Comparison of ENCODE assay signal across 8 mouse cellular contexts in genomic region chr5:76843448-76843847, GRCm38 (mm10).
DNase-seq lines count a peak whose midpoint lies in the region; ATAC-seq and TF ChIP-seq lines count a peak whose summit lies in the region.

No protein-coding gene starts in this region.

- no peak overlapping the region for H3K4me2 ChIP-seq in kidney, embryonic 15.5 days
- H3K4me2 ChIP-seq in liver, embryonic 11.5 days = no peak overlapping the region

- no peak for TF ChIP-seq POLR2A in olfactory bulb, adult 2 months (IDR thresholded peaks at IDR 0.05; ENCODE audit: insufficient read depth, low read depth, low read length)

- peak; percentile 58 for TF ChIP-seq CTCF in olfactory bulb, adult 2 months (IDR thresholded peaks at IDR 0.05; ENCODE audit: insufficient read depth, low read depth, low read length)

- H3K9ac ChIP-seq in kidney, embryonic 15.5 days = no peak overlapping the region
- H3K9ac ChIP-seq in liver, embryonic 11.5 days (ENCODE audit: low read depth, low read length) = no peak overlapping the region

- H3K9me3 ChIP-seq in kidney, embryonic 15.5 days (replicated peaks) = no peaks in the 10 kb centered on the region
- no peaks in the 10 kb centered on the region for H3K9me3 ChIP-seq in liver, embryonic 11.5 days (ENCODE audit: control insufficient read depth, low read length)

- peak; percentile 92 for ATAC-seq in CD4-positive, CD25-positive, alpha-beta regulatory T cell, adult 4 months
- ATAC-seq in kidney, embryonic 15.5 days (replicated peaks; ENCODE audit: low FRiP score) = peak; percentile 60; the same call in 1 of the 2 replicates
- no peak for ATAC-seq in liver, embryonic 11.5 days (replicated peaks; ENCODE audit: low FRiP score)

- 20% methylated on average over 4 of the region's 4 CpGs for WGBS in kidney, embryonic 15.5 days
- 20% methylated on average over 4 of the region's 4 CpGs for WGBS in liver, embryonic 11.5 days
- WGBS in olfactory bulb, adult 2 months = 10% methylated on average over 4 of the region's 4 CpGs

- H3K36me3 ChIP-seq in kidney, embryonic 15.5 days = no peaks in the 10 kb centered on the region
- no peaks in the 10 kb centered on the region for H3K36me3 ChIP-seq in liver, embryonic 11.5 days (ENCODE audit: control insufficient read depth, insufficient read depth, low read length)

- 0 out of 2 replicates have a peak, but pooled peaks cover 6% of the 10 kb centered on the region for H3K4me1 ChIP-seq in kidney, embryonic 15.5 days
- no peaks in the 10 kb centered on the region for H3K4me1 ChIP-seq in liver, embryonic 11.5 days (replicated peaks; ENCODE audit: control insufficient read depth, insufficient read depth, low read length)
- peaks cover 6% of the 10 kb centered on the region for H3K4me1 ChIP-seq in olfactory bulb, adult 2 months (ENCODE audit: control insufficient read depth, insufficient read depth, low read length)

- H3K27me3 ChIP-seq in kidney, embryonic 15.5 days = no peaks in the 10 kb centered on the region
- H3K27me3 ChIP-seq in liver, embryonic 11.5 days (replicated peaks; ENCODE audit: control insufficient read depth, insufficient read depth, low read length) = no peaks in the 10 kb centered on the region

- peak; percentile 18 for DNase-seq in T-cell, adult 2 months (ENCODE audit: low spot score)
- DNase-seq in cerebellum, postnatal 36 days = peak; percentile 52 to 55
- DNase-seq in gastrocnemius, postnatal 10 days = peak; percentile 75
- peak; percentile 59 for DNase-seq in liver, embryonic 11.5 days (ENCODE audit: low spot score)
- DNase-seq in thymus, postnatal 36 days = peak; percentile 49 to 55

- no peak overlapping the region for H3K4me3 ChIP-seq in kidney, embryonic 15.5 days (replicated peaks)
- no peak overlapping the region for H3K4me3 ChIP-seq in liver, embryonic 11.5 days (ENCODE audit: low read depth, low read length)
- H3K4me3 ChIP-seq in olfactory bulb, adult 2 months (ENCODE audit: insufficient read depth, low read depth, low read length) = no peak overlapping the region

- H3K27ac ChIP-seq in kidney, embryonic 15.5 days = no peak overlapping the region
- no peak overlapping the region for H3K27ac ChIP-seq in liver, embryonic 11.5 days (ENCODE audit: low read depth, low read length)
- H3K27ac ChIP-seq in olfactory bulb, adult 2 months (ENCODE audit: insufficient read depth, low read depth, low read length) = no peak overlapping the region

Comparison
In these comparisons a context has a peak if more than half of its experiments do, and no peak if none do; other contexts are left out.
1. DNase-seq: peak in every context shown above with its lines; median percentile 75 in gastrocnemius, postnatal 10 days; 59 in liver, embryonic 11.5 days; 54 in cerebellum, postnatal 36 days; 52 in thymus, postnatal 36 days; 18 in T-cell, adult 2 months.